Mouse (Mus musculus): ENCODE data around the gene Pxt1.

Pxt1 gene

GRCm38 (mm10) chr17:28947011-28947939 is 3.6 kb upstream of the Pxt1 start:
- no peak for DNase-seq (ENCODE audit: low read depth, low spot score)

GRCm38 (mm10) chr17:28944481-28944880 is 841 bp upstream of the Pxt1 start:
- DNase-seq (ENCODE audit: low read depth, low spot score) = no peak

GRCm38 (mm10) chr17:28942101-28942500 is 1.5 kb downstream of the Pxt1 start:
- DNase-seq (ENCODE audit: low read depth, low spot score) = no peak

- no peak for DNase-seq (ENCODE audit: low read depth, low spot score)
Measured at GRCm38 (mm10) chr17:28940776-28941555, 2.7 kb downstream of the Pxt1 start.

- no peak for DNase-seq (ENCODE audit: low read depth, low spot score)
Measured at GRCm38 (mm10) chr17:28936622-28937345, 6.9 kb downstream of the Pxt1 start.

GRCm38 (mm10) chr17:28936133-28936532 is 7.5 kb downstream of the Pxt1 start:
- DNase-seq (ENCODE audit: low read depth, low spot score) = no peak

GRCm38 (mm10) chr17:28934120-28934916 is 9.3 kb downstream of the Pxt1 start:
- DNase-seq (ENCODE audit: low read depth, low spot score) = no peak

- DNase-seq (ENCODE audit: low read depth, low spot score) = no peak
Measured at GRCm38 (mm10) chr17:28932274-28932673, 11.4 kb downstream of the Pxt1 start.

GRCm38 (mm10) chr17:28931436-28932211 is 12.0 kb downstream of the Pxt1 start:
- DNase-seq (ENCODE audit: low read depth, low spot score) = no peak

- no peak for DNase-seq (ENCODE audit: low read depth, low spot score)
Measured at GRCm38 (mm10) chr17:28930392-28931074, 13.1 kb downstream of the Pxt1 start.

GRCm38 (mm10) chr17:28929369-28929768 is 14.3 kb downstream of the Pxt1 start:
- no peak for DNase-seq (ENCODE audit: low read depth, low spot score)

GRCm38 (mm10) chr17:28928004-28928403 is 15.6 kb downstream of the Pxt1 start:
- DNase-seq (ENCODE audit: low read depth, low spot score) = no peak

- DNase-seq (ENCODE audit: low read depth, low spot score) = no peak
Measured at GRCm38 (mm10) chr17:28926866-28927635, 16.6 kb downstream of the Pxt1 start.

- peak; percentile 47 for DNase-seq (ENCODE audit: low read depth, low spot score)
Measured at GRCm38 (mm10) chr17:28926380-28926779, 17.3 kb downstream of the Pxt1 start.

- DNase-seq (ENCODE audit: low read depth, low spot score) = no peak
Measured at GRCm38 (mm10) chr17:28924957-28925595, 18.6 kb downstream of the Pxt1 start.

GRCm38 (mm10) chr17:28922096-28922495 is 21.5 kb downstream of the Pxt1 start:
- no peak for DNase-seq (ENCODE audit: low read depth, low spot score)

- no peak for DNase-seq (ENCODE audit: low read depth, low spot score)
Measured at GRCm38 (mm10) chr17:28921086-28921485, 22.6 kb downstream of the Pxt1 start.

GRCm38 (mm10) chr17:28916520-28916919 is 27.1 kb downstream of the Pxt1 start:
- DNase-seq (ENCODE audit: low read depth, low spot score) = no peak
